Mouse (Mus musculus) monocyte, adult 2 months (primary cell): ENCODE data around the gene Zim1.

ENCODE experiments used
- DNase-seq, 2 experiments: peaks; one replicate each; pipeline ENCODE4 v3.0.0; 2022; ENCODE audit warnings: low spot score in 2 of 2, low read depth in 1 of 2

Gene Zim1

GRCm38 (mm10) chr7:6696241-6697045, at the start of gene Zim1:
TSS of gene Zim1 (minus strand) at chr7:6696450.
- DNase-seq: no peak

GRCm38 (mm10) chr7:6744281-6744904, 48.1 kb upstream of the Zim1 start:
- no peak for DNase-seq

GRCm38 (mm10) chr7:6736060-6736459, 39.8 kb upstream of the Zim1 start:
- DNase-seq: no peak

GRCm38 (mm10) chr7:6731930-6732329, 35.7 kb upstream of the Zim1 start:
- no peak for DNase-seq

GRCm38 (mm10) chr7:6731373-6731772, 35.1 kb upstream of the Zim1 start:
- DNase-seq: no peak

GRCm38 (mm10) chr7:6730801-6731200, 34.6 kb upstream of the Zim1 start:
- DNase-seq: no peak

- DNase-seq: no peak
Observed at GRCm38 (mm10) chr7:6730241-6730640, 34.0 kb upstream of the Zim1 start, which contains the start of the genes Peg3 and Usp29. TSS of gene Peg3 (minus strand) at chr7:6730431. TSS of gene Usp29 (plus strand) at chr7:6730578.

- DNase-seq: no peak
Observed at GRCm38 (mm10) chr7:6729061-6729817, 33.0 kb upstream of the Zim1 start.

GRCm38 (mm10) chr7:6728263-6728931, 32.1 kb upstream of the Zim1 start:
- DNase-seq: no peak

- no peak for DNase-seq
Observed at GRCm38 (mm10) chr7:6727351-6728121, 31.3 kb upstream of the Zim1 start.

- DNase-seq: no peak
Observed at GRCm38 (mm10) chr7:6709396-6709795, 13.1 kb upstream of the Zim1 start.

- no peak for DNase-seq
Observed at GRCm38 (mm10) chr7:6708451-6709180, 12.4 kb upstream of the Zim1 start.

- no peak for DNase-seq
Observed at GRCm38 (mm10) chr7:6707416-6708015, 11.3 kb upstream of the Zim1 start.

- no peak for DNase-seq
Observed at GRCm38 (mm10) chr7:6699230-6699629, 3.0 kb upstream of the Zim1 start.

- DNase-seq: no peak
Observed at GRCm38 (mm10) chr7:6685511-6685910, 10.7 kb downstream of the Zim1 start.

GRCm38 (mm10) chr7:6666726-6667125, 29.5 kb downstream of the Zim1 start:
- DNase-seq: no peak

GRCm38 (mm10) chr7:6663430-6663829, 32.8 kb downstream of the Zim1 start:
- DNase-seq: no peak

- no peak for DNase-seq
Observed at GRCm38 (mm10) chr7:6659605-6660004, 36.6 kb downstream of the Zim1 start.

- DNase-seq: no peak
Observed at GRCm38 (mm10) chr7:6658606-6659005, 37.6 kb downstream of the Zim1 start.
